Mouse (Mus musculus) urinary bladder, postnatal 4 days (tissue): ENCODE measurements around the gene Gm21800.
"Not testable (repeated sequence)": the region's sequence is repeated elsewhere in the genome, so short reads cannot be mapped to it uniquely, and the experiment has no call there.

Source experiments
- DNase-seq, 2 experiments: peaks; one replicate each; pipeline ENCODE4 v3.0.0; 2021 to 2022; ENCODE audit warnings: low spot score in 2 of 2

The Gm21800 gene

GRCm38 (mm10) chrY:41406198-41406597 is at the start of gene Gm21800:
Gene Gm21800 (plus strand): TSS chrY:41406498.
- DNase-seq = not testable (repeated sequence)
